Mouse (Mus musculus): Measurements from ENCODE around the gene Tfeb. TPM values are rescaled to one million over a fixed set of nuclear protein-coding genes. Genes with fewer than 3 reads are reported as not detected.

The Tfeb gene
- polyA plus RNA-seq, 1 experiment from 2014 or later: 9.3 TPM

- WGBS: under 1% methylated on average over 49 of the region's 60 CpGs
- peak overlapping the region; percentile 73 for H3K4me3 ChIP-seq (ENCODE audit: low read depth, low read length)
- H3K4me2 ChIP-seq: peak overlapping the region; percentile 99
- TF ChIP-seq CTCF (IDR thresholded peaks at IDR 0.05; ENCODE audit: low read depth): no peak
- DNase-seq (peak; percentile 87), ATAC-seq (ENCODE audit: insufficient read depth) (peak; percentile 92)
- peak overlapping the region; percentile 67; the same call in 1 of the 2 replicates for H3K27ac ChIP-seq (ENCODE audit: low read depth)
- H3K36me3 ChIP-seq (ENCODE audit: insufficient read depth): no peaks in the 10 kb centered on the region
- no peaks in the 10 kb centered on the region for H3K9me3 ChIP-seq (ENCODE audit: low read depth, low read length)
- H3K9ac ChIP-seq: peak overlapping the region; percentile 72
- H3K4me1 ChIP-seq (ENCODE audit: insufficient read depth): peaks cover 4% of the 10 kb centered on the region; the same call in 1 of the 2 replicates
- H3K27me3 ChIP-seq (ENCODE audit: insufficient read depth, low read length): peaks cover 17% of the 10 kb centered on the region; the same call in 1 of the 2 replicates
Observed at GRCm38 (mm10) chr17:47737271-47738065, 638 bp downstream of the Tfeb start.

DNA sequence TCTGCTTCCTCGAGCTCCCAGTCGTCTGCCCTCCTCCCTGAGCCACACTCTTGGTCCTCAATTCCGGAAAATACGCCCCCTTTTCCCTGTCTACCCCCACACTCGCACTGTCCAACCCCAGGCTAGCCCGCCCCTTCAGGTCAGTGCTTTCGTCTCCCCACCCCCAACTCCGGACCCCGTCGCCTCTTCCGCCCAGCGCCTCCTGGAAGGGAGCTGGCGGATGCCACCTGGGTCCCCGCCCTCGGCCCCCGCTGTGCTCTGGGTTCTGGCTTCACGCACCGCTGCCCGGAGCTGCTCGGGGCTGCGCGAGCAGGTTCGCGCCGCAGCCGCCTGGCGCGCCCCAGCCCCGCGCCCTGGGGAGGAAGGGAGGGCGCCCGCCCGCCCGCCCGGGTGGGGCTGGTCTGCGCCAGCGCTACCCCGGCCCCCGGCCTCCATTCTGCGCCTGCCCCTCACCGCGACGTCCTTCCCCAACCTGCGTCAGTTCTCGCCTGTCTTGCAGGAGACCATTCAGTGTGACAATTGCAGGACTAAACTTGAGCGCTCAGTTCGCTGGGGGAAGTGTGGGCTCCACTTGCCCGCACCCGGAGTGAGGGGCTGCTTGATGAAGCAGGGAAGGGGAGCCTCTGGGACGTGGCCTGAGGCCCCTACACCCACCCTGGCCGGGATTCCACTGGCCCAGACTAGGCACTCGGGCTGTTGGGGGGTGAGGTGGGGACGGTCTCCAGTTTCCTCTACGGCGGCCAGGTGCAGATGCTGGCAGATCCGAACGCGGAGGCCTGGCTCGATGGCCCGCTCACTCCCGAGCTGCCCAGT, 1.4 kb downstream of the Tfeb start:
- DNase-seq (peak; percentile 45), ATAC-seq (ENCODE audit: insufficient read depth) (peak; percentile 43)
- no peaks in the 10 kb centered on the region for H3K9me3 ChIP-seq (ENCODE audit: low read depth, low read length)
- peak overlapping the region; percentile 72 for H3K9ac ChIP-seq
- H3K27me3 ChIP-seq (ENCODE audit: insufficient read depth, low read length): peaks cover 17% of the 10 kb centered on the region; the same call in 1 of the 2 replicates
- no peak for TF ChIP-seq CTCF (IDR thresholded peaks at IDR 0.05; ENCODE audit: low read depth)
- H3K4me1 ChIP-seq (ENCODE audit: insufficient read depth): peaks cover 4% of the 10 kb centered on the region; the same call in 1 of the 2 replicates
- peak overlapping the region; percentile 73 for H3K4me3 ChIP-seq (ENCODE audit: low read depth, low read length)
- under 1% methylated on average over 52 of the region's 61 CpGs for WGBS
- H3K27ac ChIP-seq (ENCODE audit: low read depth): peak overlapping the region; percentile 54; the same call in 1 of the 2 replicates
- H3K4me2 ChIP-seq: peak overlapping the region; percentile 99
- no peaks in the 10 kb centered on the region for H3K36me3 ChIP-seq (ENCODE audit: insufficient read depth)

- ATAC-seq (ENCODE audit: insufficient read depth) (no peak), DNase-seq (no peak)
- Histone ChIP-seq H3K27ac (ENCODE audit: low read depth) (peak overlapping the region; percentile 54; the same call in 1 of the 2 replicates), H3K4me2 (peak overlapping the region; percentile 99), H3K4me1 (ENCODE audit: insufficient read depth) (peaks cover 4% of the 10 kb centered on the region; the same call in 1 of the 2 replicates), H3K4me3 (ENCODE audit: low read depth, low read length) (peak overlapping the region; percentile 73), H3K27me3 (ENCODE audit: insufficient read depth, low read length) (peaks cover 17% of the 10 kb centered on the region; the same call in 1 of the 2 replicates), H3K9me3 (ENCODE audit: low read depth, low read length) (no peaks in the 10 kb centered on the region), H3K9ac (peak overlapping the region; percentile 72), H3K36me3 (ENCODE audit: insufficient read depth) (no peaks in the 10 kb centered on the region)
- no peak for TF ChIP-seq CTCF (IDR thresholded peaks at IDR 0.05; ENCODE audit: low read depth)
- WGBS: 12% methylated on average over 20 of the region's 20 CpGs
Observed at GRCm38 (mm10) chr17:47738879-47739798, 2.3 kb downstream of the Tfeb start.

GRCm38 (mm10) chr17:47740186-47740585, 3.4 kb downstream of the Tfeb start:
- no peak for DNase-seq
- Histone ChIP-seq H3K4me1 (ENCODE audit: insufficient read depth) (peaks cover 4% of the 10 kb centered on the region; the same call in 1 of the 2 replicates), H3K9ac (no peak overlapping the region), H3K4me2 (no peak overlapping the region), H3K36me3 (ENCODE audit: insufficient read depth) (no peaks in the 10 kb centered on the region), H3K27ac (ENCODE audit: low read depth) (no peak overlapping the region), H3K4me3 (ENCODE audit: low read depth, low read length) (no peak overlapping the region), H3K9me3 (ENCODE audit: low read depth, low read length) (peaks cover 6% of the 10 kb centered on the region; the same call in 1 of the 2 replicates), H3K27me3 (ENCODE audit: insufficient read depth, low read length) (peaks cover 17% of the 10 kb centered on the region; the same call in 1 of the 2 replicates)
- peak; percentile 16; the same call in 1 of the 2 replicates for TF ChIP-seq CTCF (IDR thresholded peaks at IDR 0.05; ENCODE audit: low read depth)
- WGBS: 71% methylated on average over 2 of the region's 2 CpGs
- no peak for ATAC-seq (ENCODE audit: insufficient read depth)

GRCm38 (mm10) chr17:47742991-47743734, 6.3 kb downstream of the Tfeb start:
- Histone ChIP-seq H3K27me3 (ENCODE audit: insufficient read depth, low read length) (peaks cover 13% of the 10 kb centered on the region; the same call in 1 of the 2 replicates), H3K4me3 (ENCODE audit: low read depth, low read length) (no peak overlapping the region), H3K27ac (ENCODE audit: low read depth) (no peak overlapping the region), H3K4me2 (no peak overlapping the region), H3K9me3 (ENCODE audit: low read depth, low read length) (peaks cover 6% of the 10 kb centered on the region; the same call in 1 of the 2 replicates), H3K9ac (no peak overlapping the region), H3K36me3 (ENCODE audit: insufficient read depth) (no peaks in the 10 kb centered on the region), H3K4me1 (ENCODE audit: insufficient read depth) (peaks cover 4% of the 10 kb centered on the region; the same call in 1 of the 2 replicates)
- peak; percentile 49 for TF ChIP-seq CTCF (IDR thresholded peaks at IDR 0.05; ENCODE audit: low read depth)
- WGBS: 26% methylated on average over 16 of the region's 16 CpGs
- DNase-seq: peak; percentile 33
- no peak for ATAC-seq (ENCODE audit: insufficient read depth)
